Mouse (Mus musculus) embryonic facial prominence, embryonic 11.5 days (tissue): ENCODE measurements around the gene Ganc. TPM values are rescaled to one million over a fixed set of nuclear protein-coding genes. Genes with fewer than 3 reads are reported as not detected.

ENCODE experiments used
- ATAC-seq: fragments of 200-750 bp; cut with Nextera tagmentation; replicated peaks from 2 replicates; pipeline ENCODE4 v1.8.0; 2017; ENCODE audit warnings: low read depth; ENCODE audit not compliant: insufficient number of reproducible peaks, low FRiP score, low TSS enrichment
- DNase-seq: peaks from one replicate; pipeline ENCODE4 v3.0.0-alpha.2; 2015; ENCODE audit warnings: low spot score
- H3K27ac ChIP-seq: fragments of 300-500 bp; sonication (generic); replicated peaks from 2 replicates; pipeline ENCODE4 v1.5.1; 2014; ENCODE audit warnings: mild to moderate bottlenecking, low read depth, low read length, control low read depth
- H3K27me3 ChIP-seq: fragments of 300-500 bp; sonication (generic); 2 replicates; pipeline ENCODE4 v1.6.1; 2014; ENCODE audit warnings: mild to moderate bottlenecking, low read length, moderate library complexity, mixed read lengths; ENCODE audit not compliant: control insufficient read depth, insufficient read depth
- H3K36me3 ChIP-seq: fragments of 300-500 bp; sonication (generic); replicated peaks from 2 replicates; pipeline ENCODE4 v1.6.1; 2014; ENCODE audit warnings: low read depth, mild to moderate bottlenecking, low read length, moderate library complexity, mixed read lengths; ENCODE audit not compliant: control insufficient read depth, insufficient read depth
- H3K4me1 ChIP-seq: fragments of 300-500 bp; sonication (generic); 2 replicates; pipeline ENCODE4 v1.6.1; 2014; ENCODE audit warnings: low read length, mixed read lengths; ENCODE audit not compliant: control insufficient read depth, insufficient read depth
- H3K4me2 ChIP-seq: fragments of 300-500 bp; sonication (generic); 2 replicates; pipeline ENCODE4 v1.6.1; 2014; ENCODE audit warnings: low read depth, mild to moderate bottlenecking, control low read depth, low read length, moderate library complexity
- H3K4me3 ChIP-seq: fragments of 300-500 bp; sonication (generic); 2 replicates; pipeline ENCODE4 v1.5.1; 2014; ENCODE audit warnings: low read depth, low read length, control low read depth
- H3K9ac ChIP-seq: fragments of 300-500 bp; sonication (generic); replicated peaks from 2 replicates; pipeline ENCODE4 v1.6.1; 2014; ENCODE audit warnings: mild to moderate bottlenecking, control low read depth, low read length
- H3K9me3 ChIP-seq: fragments of 300-500 bp; sonication (generic); replicated peaks from 2 replicates; pipeline ENCODE4 v1.6.1; 2016; ENCODE audit warnings: mild to moderate bottlenecking, low read length, inconsistent platforms, mixed read lengths; ENCODE audit not compliant: control insufficient read depth
- WGBS: fragments of 180-500 bp; shearing (Covaris S2); extraction: QIAGEN DNeasy Blood & Tissue Kit; methylation state at CpG from one replicate; pipeline ENCODE4 v1.1.7; 2014; 5-methylcytosine and 5-hydroxymethylcytosine counted together
- polyA plus RNA-seq: library from polyadenylated mRNA; unstranded; fragments of >200 nt; fragmentation: Nextera tagmentation; extraction: Ambion mirVana; gene quantifications from 2 replicates; pipeline ENCODE4 v1.2.1, GENCODE M21; 2014

Ganc gene
- 5.6 and 8.3 TPM in 2 replicates for polyA plus RNA-seq

GRCm38 (mm10) chr2:120403653-120403985 lies at the start of gene Ganc:
TSS of gene Ganc (plus strand) at chr2:120403896.
- peak; percentile 84 for ATAC-seq
- DNase-seq: peak; percentile 74
- no peaks in the 10 kb centered on the region for H3K27me3 ChIP-seq
- no peaks in the 10 kb centered on the region; the same call in 1 of the 2 replicates for H3K4me1 ChIP-seq
- H3K27ac ChIP-seq: peak within 1 kb of the TSS; percentile 75
- H3K4me2 ChIP-seq: peak within 1 kb of the TSS; percentile 61
- under 1% methylated on average over 17 of the region's 17 CpGs for WGBS
- peak within 1 kb of the TSS; percentile 76 for H3K9ac ChIP-seq
- no peaks in the 10 kb centered on the region for H3K9me3 ChIP-seq
- H3K36me3 ChIP-seq: no peaks in the 10 kb centered on the region; the same call in 1 of the 2 replicates
- H3K4me3 ChIP-seq: peak within 1 kb of the TSS; percentile 80

GRCm38 (mm10) chr2:120360425-120360824 lies 43.3 kb upstream of the Ganc start:
- H3K4me2 ChIP-seq: no peak overlapping the region
- no peaks in the 10 kb centered on the region for H3K9me3 ChIP-seq
- ATAC-seq: no peak
- no peaks in the 10 kb centered on the region; the same call in 1 of the 2 replicates for H3K36me3 ChIP-seq
- H3K27me3 ChIP-seq: no peaks in the 10 kb centered on the region
- no peak for DNase-seq
- no peak overlapping the region for H3K27ac ChIP-seq
- no peak overlapping the region for H3K4me3 ChIP-seq
- 83% methylated on average over 1 of the region's 1 CpGs for WGBS
- H3K9ac ChIP-seq: no peak overlapping the region
- H3K4me1 ChIP-seq: no peaks in the 10 kb centered on the region

- no peaks in the 10 kb centered on the region for H3K4me1 ChIP-seq
- no peak for ATAC-seq
- no peaks in the 10 kb centered on the region for H3K9me3 ChIP-seq
- no peak for DNase-seq
- no peaks in the 10 kb centered on the region; the same call in 1 of the 2 replicates for H3K36me3 ChIP-seq
- no peak overlapping the region for H3K9ac ChIP-seq
- no peak overlapping the region for H3K4me2 ChIP-seq
- WGBS: 86% methylated on average over 3 of the region's 3 CpGs
- no peaks in the 10 kb centered on the region for H3K27me3 ChIP-seq
- no peak overlapping the region for H3K27ac ChIP-seq
- H3K4me3 ChIP-seq: no peak overlapping the region
These were observed 37.2 kb upstream of the Ganc start for GRCm38 (mm10) chr2:120366501-120366900.

- whole genome bisulfite sequencing: 92% methylated on average over 4 of the region's 4 CpGs
- DNase-seq (no peak), ATAC-seq (no peak)
- H3K9me3 ChIP-seq: no peaks in the 10 kb centered on the region
- no peak overlapping the region for H3K4me2 ChIP-seq
- H3K9ac ChIP-seq: no peak overlapping the region
- no peaks in the 10 kb centered on the region; the same call in 1 of the 2 replicates for H3K36me3 ChIP-seq
- H3K27ac ChIP-seq: no peak overlapping the region
- no peaks in the 10 kb centered on the region for H3K4me1 ChIP-seq
- H3K4me3 ChIP-seq: no peak overlapping the region
- H3K27me3 ChIP-seq: no peaks in the 10 kb centered on the region
These were observed 36.1 kb upstream of the Ganc start for GRCm38 (mm10) chr2:120367416-120368207.

- H3K36me3 ChIP-seq: peaks cover 3% of the 10 kb centered on the region
These were observed 29.8 kb upstream of the Ganc start for GRCm38 (mm10) chr2:120373858-120374257.

GRCm38 (mm10) chr2:120386264-120386663 lies 17.4 kb upstream of the Ganc start:
- Histone ChIP-seq H3K27me3 (no peaks in the 10 kb centered on the region), H3K4me3 (no peak overlapping the region), H3K9me3 (no peaks in the 10 kb centered on the region), H3K4me2 (no peak overlapping the region), H3K36me3 (peaks cover 3% of the 10 kb centered on the region), H3K9ac (no peak overlapping the region), H3K4me1 (no peaks in the 10 kb centered on the region), H3K27ac (no peak overlapping the region)
- no peak for ATAC-seq
- no peak for DNase-seq
- 97% methylated on average over 1 of the region's 1 CpGs for WGBS

More at GRCm38 (mm10) chr2:120373858-120374257, 29.8 kb upstream of the Ganc start:
- Histone ChIP-seq H3K9ac (no peak overlapping the region), H3K9me3 (no peaks in the 10 kb centered on the region), H3K4me3 (no peak overlapping the region), H3K4me2 (no peak overlapping the region), H3K27ac (no peak overlapping the region), H3K27me3 (no peaks in the 10 kb centered on the region), H3K4me1 (no peaks in the 10 kb centered on the region)
- DNase-seq (no peak), ATAC-seq (no peak)
- WGBS: 79% methylated on average over 4 of the region's 4 CpGs

GRCm38 (mm10) chr2:120387291-120387690 lies 16.4 kb upstream of the Ganc start:
- Histone ChIP-seq H3K27ac (no peak overlapping the region), H3K9me3 (no peaks in the 10 kb centered on the region), H3K4me2 (no peak overlapping the region), H3K4me1 (no peaks in the 10 kb centered on the region), H3K36me3 (peaks cover 3% of the 10 kb centered on the region), H3K4me3 (no peak overlapping the region), H3K27me3 (no peaks in the 10 kb centered on the region), H3K9ac (no peak overlapping the region)
- 100% methylated on average over 1 of the region's 1 CpGs for WGBS
- no peak for DNase-seq
- no peak for ATAC-seq

- no peaks in the 10 kb centered on the region for H3K4me1 ChIP-seq
- H3K36me3 ChIP-seq: no peaks in the 10 kb centered on the region; the same call in 1 of the 2 replicates
- no peaks in the 10 kb centered on the region for H3K27me3 ChIP-seq
- no peak for DNase-seq
- no peak for ATAC-seq
- no peak overlapping the region for H3K27ac ChIP-seq
- H3K4me3 ChIP-seq: no peak overlapping the region
- no peaks in the 10 kb centered on the region for H3K9me3 ChIP-seq
- no peak overlapping the region for H3K9ac ChIP-seq
- WGBS: 85% methylated on average over 3 of the region's 3 CpGs
- H3K4me2 ChIP-seq: no peak overlapping the region
These were observed 14.3 kb upstream of the Ganc start for GRCm38 (mm10) chr2:120389376-120389775.
